In the genomic region with DNA sequence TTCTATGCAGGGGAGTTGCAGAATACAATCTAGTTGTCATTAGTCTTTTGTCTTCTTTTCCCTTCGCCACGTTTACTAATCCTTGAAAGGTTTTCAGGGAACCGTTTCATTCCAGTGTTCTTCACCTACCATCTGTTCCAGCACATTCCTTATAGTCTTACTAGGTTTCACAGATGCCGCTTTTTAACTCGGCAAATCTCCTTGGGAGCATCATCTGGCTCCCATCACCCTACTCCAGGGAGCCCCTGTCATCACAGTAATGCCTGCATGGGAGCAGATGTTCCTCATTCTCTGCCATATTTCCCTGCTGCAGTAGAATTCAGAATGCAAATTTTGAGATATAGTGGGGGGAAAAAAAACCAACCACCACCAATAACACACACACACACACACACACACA, we compare ENCODE assay signal across 14 mouse cellular contexts. TPM values are rescaled to one million over a fixed set of nuclear protein-coding genes. Genes with fewer than 3 reads are reported as not detected.
A peak's percentile ranks its signal among the peaks of the same experiment; 100 is the strongest.
DNase-seq lines count a peak whose midpoint lies in the region; ATAC-seq and TF ChIP-seq lines count a peak whose summit lies in the region.
"Had no signal": no experiment of that assay in that cellular context is flagged by ENCODE, and none has a peak within 500 bp of the region (broad histone marks: within the 10 kb centered on the region; RNA-seq: fewer than 3 reads in every experiment).

No protein-coding gene starts in this region.

- no peak overlapping the region for H3K4me3 ChIP-seq in hindbrain, embryonic 10.5 days
- H3K4me3 ChIP-seq in hindbrain, embryonic 12.5 days, result no peak overlapping the region
- H3K4me3 ChIP-seq in intestine, embryonic 15.5 days (replicated peaks), result no peak overlapping the region
- H3K4me3 ChIP-seq in lung, adult 2 months (replicated peaks; ENCODE audit: extremely low read depth, low read depth, low read length), result no peak overlapping the region
- H3K4me3 ChIP-seq: embryonic facial prominence, embryonic 13.5 days; neural tube, embryonic 13.5 days had no signal

- no peaks in the 10 kb centered on the region for H3K9me3 ChIP-seq in hindbrain, embryonic 10.5 days
- H3K9me3 ChIP-seq in hindbrain, embryonic 12.5 days (replicated peaks), result no peaks in the 10 kb centered on the region
- no peaks in the 10 kb centered on the region for H3K9me3 ChIP-seq in intestine, embryonic 15.5 days
- H3K9me3 ChIP-seq: embryonic facial prominence, embryonic 13.5 days; neural tube, embryonic 13.5 days had no signal

- no peaks in the 10 kb centered on the region for H3K27me3 ChIP-seq in hindbrain, embryonic 10.5 days (ENCODE audit: insufficient read depth, poor library complexity, severe bottlenecking)
- no peaks in the 10 kb centered on the region for H3K27me3 ChIP-seq in hindbrain, embryonic 12.5 days
- H3K27me3 ChIP-seq in intestine, embryonic 15.5 days (replicated peaks), result no peaks in the 10 kb centered on the region
- H3K27me3 ChIP-seq: embryonic facial prominence, embryonic 13.5 days; neural tube, embryonic 13.5 days had no signal

- H3K36me3 ChIP-seq in hindbrain, embryonic 10.5 days, result no peaks in the 10 kb centered on the region
- no peaks in the 10 kb centered on the region for H3K36me3 ChIP-seq in hindbrain, embryonic 12.5 days
- H3K36me3 ChIP-seq in intestine, embryonic 15.5 days, result no peaks in the 10 kb centered on the region
- H3K36me3 ChIP-seq: embryonic facial prominence, embryonic 13.5 days; neural tube, embryonic 13.5 days had no signal

- DNase-seq in hindbrain, embryonic 10.5 days (ENCODE audit: low spot score), result peak; percentile 23
- peak; percentile 75 for DNase-seq in brain, embryonic 14.5 days (ENCODE audit: low read depth)
- peak; percentile 52 for DNase-seq in embryo, embryonic 11 days
- DNase-seq in natural killer cell, adult 2 months (ENCODE audit: low spot score in 2 of 2), result no peak
- DNase-seq in lung, adult 2 months, result no peak
- DNase-seq: kidney, postnatal 14 days; liver; spleen, adult 18-20 months; thymus, postnatal 25 days had no signal

- no peak overlapping the region for H3K27ac ChIP-seq in hindbrain, embryonic 10.5 days
- H3K27ac ChIP-seq in hindbrain, embryonic 12.5 days, result no peak overlapping the region
- H3K27ac ChIP-seq in intestine, embryonic 15.5 days, result no peak overlapping the region
- H3K27ac ChIP-seq: embryonic facial prominence, embryonic 13.5 days; macrophage; neural tube, embryonic 13.5 days had no signal

- WGBS in hindbrain, embryonic 10.5 days, result 61% methylated on average over 5 of the region's 5 CpGs
- WGBS in hindbrain, embryonic 12.5 days, result 52% methylated on average over 5 of the region's 5 CpGs
- 32% methylated on average over 5 of the region's 5 CpGs for WGBS in intestine, embryonic 15.5 days
- WGBS in lung, adult 2 months, result 72% methylated on average over 5 of the region's 5 CpGs

- no peak overlapping the region for H3K9ac ChIP-seq in hindbrain, embryonic 12.5 days
- no peak overlapping the region for H3K9ac ChIP-seq in intestine, embryonic 15.5 days
- H3K9ac ChIP-seq: embryonic facial prominence, embryonic 13.5 days; neural tube, embryonic 13.5 days had no signal

- no peak overlapping the region for H3K4me2 ChIP-seq in hindbrain, embryonic 12.5 days (replicated peaks)
- H3K4me2 ChIP-seq in intestine, embryonic 15.5 days (replicated peaks), result no peak overlapping the region
- H3K4me2 ChIP-seq: embryonic facial prominence, embryonic 13.5 days; neural tube, embryonic 13.5 days had no signal

- no peak for TF ChIP-seq CTCF in brain, embryonic 14.5 days (IDR thresholded peaks at IDR 0.05; ENCODE audit: borderline replicate concordance, extremely low read depth, insufficient read depth, insufficient read length)
- no peak for TF ChIP-seq CTCF in lung, adult 2 months (IDR thresholded peaks at IDR 0.05; ENCODE audit: insufficient read depth, low read length)

- ATAC-seq in hindbrain, embryonic 12.5 days (ENCODE audit: low FRiP score), result no peak
- ATAC-seq in intestine, embryonic 15.5 days, result peak; percentile 32; the same call in 1 of the 2 replicates

- no peak for TF ChIP-seq POLR2A in brain, embryonic 14.5 days (IDR thresholded peaks at IDR 0.05; ENCODE audit: borderline replicate concordance, extremely low read depth, insufficient read depth, insufficient read length, poor library complexity, severe bottlenecking)
- TF ChIP-seq POLR2A in lung, adult 2 months (IDR thresholded peaks at IDR 0.05; ENCODE audit: borderline replicate concordance, extremely low read depth, low read depth, low read length), result no peak

- H3K4me1 ChIP-seq in hindbrain, embryonic 10.5 days (replicated peaks), result no peaks in the 10 kb centered on the region
- no peaks in the 10 kb centered on the region for H3K4me1 ChIP-seq in hindbrain, embryonic 12.5 days
- H3K4me1 ChIP-seq in intestine, embryonic 15.5 days (replicated peaks), result 0 out of 2 replicates have a peak, but pooled peaks cover 4% of the 10 kb centered on the region
- H3K4me1 ChIP-seq in lung, adult 2 months (ENCODE audit: control insufficient read depth, insufficient read depth, low read length), result no peaks in the 10 kb centered on the region
- H3K4me1 ChIP-seq: neural tube, embryonic 13.5 days had no signal

RNA-seq across cellular contexts. Expression of a gene that starts 5.1 kb away (rescaled TPM):
- polyA plus RNA-seq in hindbrain, embryonic 10.5 days (2016; fragmentation: Nextera tagmentation; extraction: Ambion mirVana), result 0.03 TPM in 1 of 2 replicates, not detected in the other
- 0.08 and 0.18 TPM in 2 replicates for polyA plus RNA-seq in hindbrain, embryonic 12.5 days (2016; fragmentation: Nextera tagmentation; extraction: Ambion mirVana)
- polyA plus RNA-seq in brain, embryonic 14.5 days (2012; rRNA removed), result 0.01 and 0.08 TPM in 2 replicates
- polyA plus RNA-seq in intestine, embryonic 15.5 days (2015; fragmentation: Nextera tagmentation; extraction: Ambion mirVana), result 0.13 and 0.15 TPM in 2 replicates
- polyA plus RNA-seq in lung, adult 2 months (2012; rRNA removed), result 0.08 and 0.11 TPM in 2 replicates
- polyA plus RNA-seq: macrophage; neural tube, embryonic 13.5 days had no signal

Comparison
In these comparisons a context has a peak if more than half of its experiments do, and no peak if none do; other contexts are left out.
1. DNase-seq: peak in hindbrain, embryonic 10.5 days (single experiment), brain, embryonic 14.5 days (single experiment) and embryo, embryonic 11 days (single experiment); none in natural killer cell, adult 2 months (0 of 2) and lung, adult 2 months (single experiment).